Comparison of ENCODE assay signal across 15 mouse cellular contexts in the genomic region with DNA sequence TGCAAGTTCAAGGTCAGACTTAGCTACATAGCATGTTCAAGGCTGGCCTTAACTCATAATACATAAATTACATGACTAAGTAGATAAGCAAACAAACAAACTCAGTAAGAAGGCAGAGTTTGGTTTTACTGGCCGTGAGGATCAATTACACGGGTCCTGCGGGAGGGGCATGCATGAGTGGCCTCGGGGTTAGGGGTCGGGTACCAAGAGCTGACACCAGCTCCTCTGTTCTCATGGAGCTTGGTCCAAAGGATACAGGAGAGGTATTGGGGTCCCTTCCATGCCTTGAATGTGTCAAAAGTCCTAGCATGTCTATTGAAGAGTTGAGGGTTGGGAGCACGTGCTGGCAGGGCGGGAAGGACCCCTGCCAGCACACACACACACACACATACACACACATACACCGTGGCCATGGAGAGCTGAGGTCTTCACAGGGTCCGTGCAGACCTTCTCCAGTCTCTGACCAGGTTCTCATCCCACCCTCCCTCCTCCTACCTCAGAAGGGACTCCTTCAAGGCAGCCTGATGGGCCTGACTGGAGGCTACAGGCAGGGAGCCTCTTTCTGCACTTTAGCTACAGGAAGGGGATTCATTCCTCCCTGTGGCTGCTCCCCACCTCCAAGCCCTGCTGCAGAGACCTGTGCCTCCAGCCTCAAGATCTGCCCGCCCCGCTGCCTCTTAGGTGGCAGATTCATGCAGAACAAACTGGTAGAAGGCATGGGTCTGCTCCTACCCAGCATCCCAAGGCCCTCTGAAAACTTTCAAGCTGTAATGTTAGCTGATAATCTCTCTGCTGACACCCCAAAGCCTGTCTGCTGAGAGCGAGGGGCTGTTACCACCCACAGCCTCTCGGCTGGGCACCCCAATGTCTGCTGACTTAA.
DNase-seq lines count a peak whose midpoint lies in the region; ATAC-seq and TF ChIP-seq lines count a peak whose summit lies in the region.
"Had no signal": no experiment of that assay in that cellular context is flagged by ENCODE, and none has a peak within 500 bp of the region (broad histone marks: within the 10 kb centered on the region; RNA-seq: fewer than 3 reads in every experiment).

No protein-coding gene starts in this region.

- H3K27ac ChIP-seq in kidney, embryonic 15.5 days, result 0 out of 2 replicates have a peak overlapping the region, but pooled peaks have one; percentile 10
- H3K27ac ChIP-seq in forebrain, embryonic 16.5 days (ENCODE audit: low read length), result no peak overlapping the region
- H3K27ac ChIP-seq: hindbrain, postnatal 0 days; left cerebral cortex, adult 2 months; liver, embryonic 13.5 days; neural tube, embryonic 13.5 days had no signal

- no peak for TF ChIP-seq POLR2A in lung, adult 2 months (IDR thresholded peaks at IDR 0.05; ENCODE audit: borderline replicate concordance, extremely low read depth, low read depth, low read length)

- H3K36me3 ChIP-seq in kidney, embryonic 15.5 days, result peaks cover 8% of the 10 kb centered on the region; the same call in 1 of the 2 replicates
- no peaks in the 10 kb centered on the region for H3K36me3 ChIP-seq in forebrain, embryonic 16.5 days (ENCODE audit: control insufficient read depth, insufficient read depth)
- H3K36me3 ChIP-seq: liver, embryonic 13.5 days; neural tube, embryonic 13.5 days had no signal

- H3K27me3 ChIP-seq in kidney, embryonic 15.5 days, result no peaks in the 10 kb centered on the region
- no peaks in the 10 kb centered on the region for H3K27me3 ChIP-seq in forebrain, embryonic 16.5 days (replicated peaks; ENCODE audit: control insufficient read depth, insufficient read depth, low read length)
- H3K27me3 ChIP-seq: liver, embryonic 13.5 days; neural tube, embryonic 13.5 days had no signal

- WGBS in lung, adult 2 months, result 77% methylated on average over 13 of the region's 13 CpGs
- 50% methylated on average over 13 of the region's 13 CpGs for WGBS in kidney, embryonic 15.5 days
- WGBS in forebrain, embryonic 16.5 days, result 85% methylated on average over 13 of the region's 13 CpGs

- no peak for ATAC-seq in kidney, embryonic 15.5 days (replicated peaks; ENCODE audit: low FRiP score)
- ATAC-seq in forebrain, embryonic 16.5 days, result no peak
- ATAC-seq: hindbrain, postnatal 0 days had no signal

- H3K9ac ChIP-seq in kidney, embryonic 15.5 days, result no peak overlapping the region
- H3K9ac ChIP-seq in forebrain, embryonic 16.5 days (replicated peaks; ENCODE audit: low read depth, low read length), result no peak overlapping the region
- H3K9ac ChIP-seq: liver, embryonic 13.5 days; neural tube, embryonic 13.5 days had no signal

- no peak for TF ChIP-seq CTCF in lung, adult 2 months (IDR thresholded peaks at IDR 0.05; ENCODE audit: insufficient read depth, low read length)

- H3K4me3 ChIP-seq in lung, adult 2 months (replicated peaks; ENCODE audit: extremely low read depth, low read depth, low read length), result no peak overlapping the region
- no peak overlapping the region for H3K4me3 ChIP-seq in kidney, embryonic 15.5 days (replicated peaks)
- H3K4me3 ChIP-seq in forebrain, embryonic 16.5 days (replicated peaks; ENCODE audit: low read length), result no peak overlapping the region
- H3K4me3 ChIP-seq: left cerebral cortex, adult 2 months; liver, embryonic 13.5 days; neural tube, embryonic 13.5 days had no signal

- DNase-seq in gastrocnemius, postnatal 14 days, result peak; percentile 4
- no peak for DNase-seq in gastrocnemius, adult 18-20 months (ENCODE audit: low spot score)
- peak; percentile 10 for DNase-seq in lung, adult 2 months
- DNase-seq in lung, postnatal 25 days (ENCODE audit: low spot score), result no peak
- peak; percentile 36 for DNase-seq in adrenal gland, postnatal 10 days
- no peak for DNase-seq in left cerebral cortex, adult 9 months (ENCODE audit: low spot score in 2 of 2)
- DNase-seq: B cell, adult 2 months; cerebellum, adult 11 months; embryo, embryonic 11 days; liver, embryonic 13.5 days had no signal

- H3K4me1 ChIP-seq in lung, adult 2 months (ENCODE audit: control insufficient read depth, insufficient read depth, low read length), result peaks cover 4% of the 10 kb centered on the region; the same call in 1 of the 2 replicates
- H3K4me1 ChIP-seq in kidney, embryonic 15.5 days, result peaks cover 32% of the 10 kb centered on the region
- H3K4me1 ChIP-seq in forebrain, embryonic 16.5 days (replicated peaks; ENCODE audit: control insufficient read depth, insufficient read depth, low read length), result 0 out of 2 replicates have a peak, but pooled peaks cover 2% of the 10 kb centered on the region

- no peak overlapping the region for H3K4me2 ChIP-seq in kidney, embryonic 15.5 days
- no peak overlapping the region for H3K4me2 ChIP-seq in forebrain, embryonic 16.5 days (ENCODE audit: low read length)
- H3K4me2 ChIP-seq: liver, embryonic 13.5 days; neural tube, embryonic 13.5 days had no signal

- H3K9me3 ChIP-seq in kidney, embryonic 15.5 days (replicated peaks), result no peaks in the 10 kb centered on the region
- H3K9me3 ChIP-seq in forebrain, embryonic 16.5 days (ENCODE audit: control insufficient read depth, low read length), result no peaks in the 10 kb centered on the region
- H3K9me3 ChIP-seq: liver, embryonic 13.5 days; neural tube, embryonic 13.5 days had no signal

- intact Hi-C loops in gastrocnemius, postnatal 14 days (cut with DNase I; ENCODE audit: low total_unique reads), result no loop called here

Comparison
In these comparisons a context has a peak if more than half of its experiments do, and no peak if none do; other contexts are left out.
1. DNase-seq: peak in gastrocnemius, postnatal 14 days (single experiment), lung, adult 2 months (single experiment) and adrenal gland, postnatal 10 days (single experiment); none in gastrocnemius, adult 18-20 months (single experiment), lung, postnatal 25 days (single experiment) and left cerebral cortex, adult 9 months (0 of 2).